Mouse (Mus musculus) brain, embryonic 18.5 days (tissue): Measurements from ENCODE around the gene Arsb.

Experiments
- DNase-seq: peaks from one replicate; pipeline ENCODE4 v3.0.0-alpha.2; 2012; ENCODE audit warnings: low read depth, low spot score

The Arsb gene

DNA sequence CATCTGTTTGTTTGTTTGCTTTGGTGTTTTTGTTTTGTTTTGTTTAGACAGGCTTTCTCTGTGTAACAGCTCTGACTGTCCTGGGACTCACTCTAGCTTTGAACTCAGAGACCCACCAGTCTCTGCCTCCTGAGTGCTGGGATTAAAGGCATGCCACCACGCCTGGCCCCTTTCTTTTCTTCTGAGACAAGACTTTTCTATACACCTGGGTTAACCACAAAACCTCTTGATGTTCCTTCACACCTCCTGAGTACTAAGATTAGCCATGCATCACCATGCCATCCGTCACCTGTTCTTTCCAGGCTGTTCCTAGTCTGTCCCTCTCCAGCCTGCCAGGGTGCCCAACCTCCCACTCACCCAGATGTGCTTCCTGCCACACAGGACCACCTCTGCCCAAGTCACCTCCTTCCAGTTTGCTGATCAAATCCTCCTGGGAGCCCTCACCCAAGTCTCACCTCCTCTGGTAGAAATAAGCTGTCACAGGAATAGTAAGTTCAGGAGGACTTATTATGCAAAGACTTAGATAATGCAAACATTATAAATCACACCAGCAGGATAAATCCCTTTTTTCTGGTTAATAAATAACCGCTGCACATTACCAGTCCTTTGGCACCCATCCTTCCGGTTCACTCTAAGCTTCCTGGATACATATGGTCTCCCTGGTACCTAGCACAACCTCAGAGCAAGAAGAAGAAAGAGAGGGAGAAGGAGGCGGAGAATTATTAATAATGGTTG is 150.6 kb downstream of the Arsb start:
- no peak for DNase-seq

DNA sequence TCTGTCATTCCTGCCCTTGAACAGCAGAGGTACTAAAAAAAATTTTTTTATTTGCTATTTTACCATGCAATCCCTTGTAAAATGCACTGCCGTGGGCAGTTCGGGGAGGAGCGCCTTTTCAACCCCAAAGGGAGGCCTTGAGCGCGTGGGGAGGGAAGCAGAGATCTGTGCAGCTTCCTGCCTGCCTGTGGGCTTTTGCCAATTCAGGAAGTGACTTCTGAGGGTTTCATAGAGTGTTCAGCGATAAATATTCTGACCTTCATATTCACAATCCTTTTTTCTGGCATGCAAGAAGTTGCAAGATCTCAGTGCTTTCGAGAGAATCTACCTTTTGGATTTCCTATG is 151.1 kb downstream of the Arsb start:
- no peak for DNase-seq

DNA sequence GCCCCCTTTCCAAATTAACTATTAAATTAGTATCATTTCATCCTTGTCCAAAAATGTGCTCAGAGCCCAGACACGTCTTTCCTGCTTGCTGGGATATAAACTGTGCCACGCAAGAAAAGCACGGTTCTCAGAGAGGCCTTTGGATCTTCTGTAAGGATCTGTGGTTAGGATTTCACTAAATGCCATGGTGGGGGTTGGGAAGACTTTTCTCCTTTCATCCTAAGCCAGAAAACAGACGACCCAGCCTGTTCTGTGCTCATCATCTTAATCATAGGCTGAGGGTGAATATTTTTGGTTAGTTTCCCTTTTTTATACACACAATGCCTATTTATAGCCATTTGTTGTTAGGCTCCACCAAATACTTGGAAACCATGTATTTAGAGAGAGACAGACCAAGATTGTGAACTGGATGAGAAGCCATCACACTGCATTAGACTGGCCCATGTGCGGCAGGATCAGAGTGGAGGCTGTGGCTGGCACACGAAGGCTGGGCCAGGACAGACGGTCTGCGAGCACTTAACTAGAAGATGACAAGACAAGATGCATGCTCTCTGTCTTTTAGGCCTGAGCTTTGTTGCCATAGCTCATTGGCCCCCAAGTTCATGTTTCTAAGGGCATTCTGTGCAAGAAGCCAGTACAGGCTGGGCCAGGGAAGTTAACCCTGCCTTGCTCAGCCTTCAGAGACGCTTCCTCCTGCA is 153.5 kb downstream of the Arsb start:
- no peak for DNase-seq

DNA sequence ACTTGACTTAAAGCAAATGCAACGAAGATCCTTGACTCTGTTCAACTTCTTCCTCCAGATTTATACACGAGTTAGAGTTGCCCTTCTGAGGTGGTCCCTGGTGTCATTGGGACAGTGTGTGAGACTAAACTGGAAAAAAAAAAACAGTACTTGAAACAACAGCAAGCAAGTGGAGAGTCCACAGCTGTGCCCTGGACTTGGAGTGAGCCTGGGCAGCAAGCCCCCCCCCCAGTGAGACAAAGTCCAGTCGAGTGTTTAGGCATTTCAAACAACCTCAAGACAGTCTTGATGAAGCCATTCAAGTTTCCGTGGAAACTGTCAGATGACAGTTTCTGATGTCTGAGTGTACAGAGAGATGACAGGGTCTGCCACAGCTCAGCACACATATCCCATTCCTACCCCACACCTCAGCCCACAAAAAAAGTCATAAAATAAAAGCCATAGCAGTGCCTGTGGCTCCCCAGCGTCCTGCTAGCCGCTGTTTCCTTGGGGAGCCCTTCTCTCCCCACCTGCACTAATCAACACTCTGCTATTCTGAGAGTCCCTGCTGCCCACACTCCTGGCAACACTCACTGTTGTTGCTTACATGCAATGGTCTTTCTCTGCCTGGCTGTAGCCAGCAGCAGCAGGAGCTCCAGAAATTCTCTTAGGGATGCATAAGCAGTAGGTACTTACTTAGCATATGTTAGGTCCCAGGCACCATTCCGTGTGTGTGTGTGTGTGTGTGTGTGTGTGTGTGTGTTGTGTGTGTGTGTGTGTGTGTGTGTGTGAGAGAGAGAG is 159.3 kb downstream of the Arsb start:
- no peak for DNase-seq

DNA sequence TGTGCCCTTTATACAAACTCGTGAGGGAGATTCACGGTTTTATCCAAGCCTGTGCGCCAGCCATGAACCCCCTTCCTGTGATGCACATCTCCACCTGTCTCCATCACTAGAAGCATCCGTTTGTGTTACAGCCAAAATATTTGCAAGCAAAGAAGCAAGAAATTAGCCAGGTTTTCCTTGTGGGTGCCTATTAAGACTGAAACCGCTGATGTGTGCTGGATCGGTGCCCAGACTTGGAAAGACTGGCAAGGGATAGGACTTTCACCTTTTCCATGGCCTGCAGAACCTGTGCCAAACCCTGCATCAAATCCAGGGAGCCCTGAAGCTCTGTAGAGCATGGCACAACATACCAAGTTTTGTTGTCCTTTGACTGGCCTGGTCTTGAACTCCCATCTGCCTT is 165.0 kb downstream of the Arsb start:
- peak; percentile 12 for DNase-seq

DNA sequence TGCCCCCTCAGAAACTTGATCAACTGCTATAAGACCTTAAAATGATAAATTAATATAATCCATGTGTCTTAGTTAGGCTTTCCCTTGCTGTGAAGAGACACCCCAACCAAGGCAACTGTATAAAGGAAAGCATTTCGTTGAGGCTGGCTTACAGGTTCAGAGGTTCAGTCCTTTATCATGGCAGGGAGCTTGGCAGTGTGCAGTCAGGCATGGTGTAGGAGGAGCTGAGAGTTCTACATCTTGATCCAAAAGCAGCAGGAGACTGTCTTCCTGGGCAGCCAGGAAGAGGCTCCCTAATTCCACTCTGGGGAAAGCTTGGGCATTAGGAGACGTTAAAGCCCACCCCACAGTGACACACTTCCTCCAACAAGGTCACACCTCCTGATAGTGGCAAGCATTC is 166.7 kb downstream of the Arsb start:
- DNase-seq, result no peak

DNA sequence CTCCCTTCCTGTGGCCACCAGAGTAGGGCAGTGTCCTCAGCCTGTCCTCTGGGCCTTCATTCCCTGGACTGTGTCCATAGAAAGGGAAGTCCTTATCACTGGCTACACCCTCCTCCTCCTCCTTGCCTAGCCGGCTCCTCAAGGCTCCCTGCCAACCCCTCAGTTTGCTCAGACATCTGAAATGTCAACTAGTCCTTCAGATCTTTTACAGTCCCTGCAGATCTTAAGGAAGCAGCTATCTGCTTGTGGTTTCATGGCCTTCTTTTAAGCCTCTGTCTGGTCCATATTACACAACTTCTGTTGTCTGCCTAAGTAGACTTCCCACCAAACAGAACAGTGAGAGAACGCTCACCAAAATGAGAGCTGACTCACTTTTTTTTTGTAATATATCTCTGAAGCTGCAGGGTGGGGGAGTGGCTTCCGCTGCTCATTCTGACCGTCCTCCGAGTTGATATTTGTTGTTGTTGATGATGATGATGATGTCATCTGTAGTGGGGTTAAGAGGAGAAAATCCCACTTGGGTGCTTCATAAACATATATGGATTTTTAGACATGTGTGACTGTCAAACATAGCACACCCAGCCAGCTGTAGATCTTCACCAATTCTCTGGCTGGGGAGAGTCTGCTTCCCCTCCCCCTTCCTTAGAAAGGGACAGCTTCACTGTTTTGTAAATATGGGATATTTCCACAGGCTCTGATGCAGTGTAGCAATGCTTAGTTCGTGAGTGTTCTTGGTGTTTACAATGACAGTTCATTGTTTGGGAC is 168.1 kb downstream of the Arsb start:
- DNase-seq, result no peak

DNA sequence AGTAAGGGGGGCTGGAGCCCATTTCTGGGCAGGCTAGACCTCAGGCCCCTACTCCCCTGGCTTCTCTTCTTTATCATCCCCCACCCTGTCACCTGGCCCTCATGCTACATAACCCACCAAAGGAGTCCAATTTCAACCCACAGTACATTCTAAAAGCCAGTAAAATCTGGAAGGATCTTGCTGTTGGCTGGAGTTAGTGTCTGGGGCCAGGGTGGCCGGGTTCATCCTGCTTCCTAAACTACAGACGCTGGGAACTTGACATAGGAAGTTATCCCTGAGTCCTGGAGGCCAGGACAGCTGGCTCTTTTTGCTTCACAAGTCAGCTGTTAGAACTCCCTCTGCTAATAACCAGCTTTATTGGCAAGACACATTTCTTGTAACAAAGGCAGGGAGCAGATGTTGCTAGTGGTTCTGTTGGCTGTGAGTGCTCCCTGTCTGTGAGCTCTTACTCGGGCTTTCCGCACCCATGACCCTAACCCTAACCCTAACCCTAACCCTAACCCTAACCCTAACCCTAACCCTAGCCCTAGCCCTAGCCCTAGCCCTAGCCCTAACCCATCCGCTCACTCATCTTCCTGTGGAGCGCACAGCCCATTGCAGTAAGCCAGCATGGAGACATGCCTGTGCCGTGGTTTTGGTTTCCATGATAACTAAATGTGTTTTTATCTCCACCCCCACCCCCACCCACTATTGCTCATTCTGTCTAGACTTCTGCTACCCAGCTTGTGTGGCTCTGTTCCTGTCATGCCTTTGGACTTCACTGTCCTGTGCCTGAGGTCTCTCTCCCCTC is 169.5 kb downstream of the Arsb start:
- DNase-seq, result no peak

DNA sequence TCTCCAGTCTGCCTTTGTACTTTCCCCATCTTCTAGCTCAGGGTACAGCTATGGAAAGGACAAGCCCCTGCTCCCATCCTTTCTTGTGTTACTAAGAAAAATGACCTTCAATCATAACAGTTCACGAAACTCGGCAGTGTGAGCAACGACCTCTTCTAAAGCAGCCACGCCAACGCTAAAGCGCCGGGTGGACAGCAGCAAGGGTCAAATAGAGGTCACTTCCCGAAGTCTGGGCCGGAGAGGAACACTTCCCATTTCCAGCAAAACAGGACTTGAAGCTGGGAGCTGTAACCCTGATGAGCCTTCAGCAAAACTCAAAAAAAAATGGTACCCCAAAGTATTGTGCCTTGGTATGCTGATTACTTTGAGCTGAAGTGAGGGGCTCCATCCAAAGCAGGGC is 179.6 kb downstream of the Arsb start:
- DNase-seq, result no peak

DNA sequence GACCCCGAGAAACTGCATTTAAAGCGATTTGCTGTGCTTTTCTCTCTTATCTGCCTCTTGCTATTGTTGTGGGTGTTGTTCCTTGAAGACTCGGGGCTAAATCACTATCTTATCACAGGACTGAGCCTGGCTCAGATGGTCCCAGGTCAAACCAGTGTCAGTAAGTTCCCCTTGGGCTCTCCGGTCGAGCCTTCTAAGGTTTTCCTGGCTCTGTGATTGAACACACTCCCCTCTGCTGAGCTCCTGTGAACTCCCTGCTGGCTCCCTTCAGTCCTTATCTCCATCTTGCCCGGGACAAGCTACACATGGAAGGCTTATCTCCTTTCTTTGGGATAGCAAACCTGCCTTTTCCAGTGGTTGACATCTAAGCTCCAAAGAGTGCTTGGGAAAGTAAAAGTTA is 180.1 kb downstream of the Arsb start:
- no peak for DNase-seq

DNA sequence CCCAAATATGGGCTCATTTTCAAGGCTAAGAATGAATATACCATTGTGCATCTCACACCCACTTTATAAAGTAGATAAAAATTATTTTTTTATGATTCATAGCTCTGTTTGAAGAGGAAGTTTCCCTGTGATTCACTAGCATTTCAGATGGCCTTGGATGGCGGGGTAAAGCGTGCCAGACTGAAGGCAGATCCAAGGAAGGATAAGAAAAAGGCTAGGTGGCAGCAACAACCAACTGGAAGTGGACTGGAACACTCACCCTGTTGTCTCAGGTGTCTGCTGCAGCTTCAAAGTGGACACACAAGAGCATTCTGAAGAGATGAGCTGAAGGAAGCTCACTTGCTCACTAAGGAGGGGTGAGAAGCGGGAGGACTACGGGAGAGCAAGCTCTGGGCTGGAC is 181.0 kb downstream of the Arsb start:
- no peak for DNase-seq

DNA sequence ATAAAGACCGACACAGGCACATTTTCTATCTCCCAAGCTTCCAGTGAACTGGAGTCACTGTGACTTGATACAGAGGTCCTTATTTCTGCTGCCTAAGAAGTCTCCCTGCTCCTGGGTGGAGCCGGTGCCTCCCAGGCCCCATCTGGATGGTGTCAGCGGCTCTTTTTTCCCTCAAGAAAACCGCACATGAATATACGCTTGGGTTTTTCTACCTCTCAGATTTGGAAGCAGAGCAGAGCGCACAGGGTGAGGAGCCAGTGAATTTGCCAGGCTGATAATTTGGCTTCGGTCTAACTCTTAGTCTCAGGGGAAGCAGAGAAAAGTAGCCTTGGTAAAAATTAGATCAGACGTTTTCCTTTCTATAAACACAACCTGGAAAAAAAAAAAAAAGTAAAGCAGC is 186.5 kb downstream of the Arsb start:
- DNase-seq, result no peak

DNA sequence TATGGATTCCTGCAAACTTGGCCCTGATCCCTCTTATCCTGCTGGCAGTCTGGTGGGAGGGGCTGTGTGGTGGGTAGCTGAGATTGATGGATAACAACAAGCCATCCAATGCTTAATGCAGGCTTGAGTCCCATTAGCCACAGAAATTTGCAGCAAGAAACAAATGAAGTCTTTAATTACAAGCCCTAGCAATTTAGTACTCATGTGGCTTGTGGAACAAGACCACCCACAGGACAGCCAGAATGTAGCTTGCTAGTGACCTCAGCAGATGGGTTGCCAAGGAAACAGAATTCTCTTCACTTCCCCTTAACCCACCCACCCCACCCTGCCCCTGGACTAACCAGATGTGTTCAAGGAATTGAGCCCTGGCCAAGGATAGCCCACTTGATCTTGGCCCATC is 194.8 kb downstream of the Arsb start:
- peak; percentile 16 for DNase-seq

DNA sequence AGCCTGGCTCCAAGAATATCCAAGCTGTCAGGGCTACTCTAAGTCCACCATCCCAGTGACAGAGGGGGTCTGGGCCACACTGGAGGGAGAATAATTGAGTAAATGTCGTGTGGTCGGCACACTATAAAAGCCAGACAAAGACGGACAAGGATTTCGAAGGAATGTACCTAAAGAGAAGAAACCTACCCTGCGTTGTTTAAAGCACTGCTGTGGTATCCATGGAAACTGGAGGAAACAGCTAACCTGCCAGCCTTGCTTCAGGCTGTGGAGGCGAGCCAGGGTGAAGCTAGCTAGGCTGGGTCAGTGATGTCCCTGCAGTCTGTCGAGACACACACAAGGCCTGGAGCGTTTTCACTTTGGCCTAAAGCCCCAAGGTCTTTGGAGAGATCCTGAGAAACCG is 195.7 kb downstream of the Arsb start:
- DNase-seq, result peak; percentile 30

DNA sequence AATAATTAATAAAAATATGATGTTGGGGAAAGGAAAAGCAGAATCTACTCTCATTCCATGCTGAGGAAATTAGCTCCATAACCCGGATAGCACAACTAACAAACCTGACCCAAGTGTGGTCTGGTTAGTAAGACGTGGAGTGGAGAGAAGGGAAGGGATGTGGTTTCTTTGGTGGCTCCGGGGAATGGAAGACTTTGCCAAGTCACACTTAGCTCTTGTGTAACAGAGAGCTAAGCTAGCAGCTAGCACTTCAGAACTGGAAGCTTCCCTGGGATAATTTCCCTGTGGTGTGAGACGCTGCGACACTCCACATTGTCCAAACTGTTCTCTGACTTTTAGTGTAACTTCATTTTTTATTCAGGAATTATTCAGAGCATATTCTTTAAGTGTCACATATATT is 198.7 kb downstream of the Arsb start:
- no peak for DNase-seq

DNA sequence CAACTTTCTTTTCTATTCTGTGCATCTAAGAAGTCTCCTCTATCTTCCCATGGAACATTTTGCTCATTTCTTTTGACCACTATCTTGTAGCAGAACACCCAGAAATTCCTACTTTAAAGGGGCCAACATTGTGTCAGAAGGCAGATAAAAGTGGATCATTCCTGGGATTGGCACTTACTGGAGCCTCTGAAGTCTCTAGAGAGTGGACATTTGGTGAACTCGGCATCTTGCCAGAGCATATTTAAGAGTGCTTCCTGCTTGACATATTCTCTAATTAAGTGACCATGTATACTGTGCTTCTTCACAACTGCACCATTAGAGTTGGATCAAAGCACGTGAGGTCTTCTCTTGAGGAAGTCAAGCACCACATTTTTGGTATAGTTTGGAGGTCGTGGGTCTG is 201.0 kb downstream of the Arsb start:
- DNase-seq, result no peak

DNA sequence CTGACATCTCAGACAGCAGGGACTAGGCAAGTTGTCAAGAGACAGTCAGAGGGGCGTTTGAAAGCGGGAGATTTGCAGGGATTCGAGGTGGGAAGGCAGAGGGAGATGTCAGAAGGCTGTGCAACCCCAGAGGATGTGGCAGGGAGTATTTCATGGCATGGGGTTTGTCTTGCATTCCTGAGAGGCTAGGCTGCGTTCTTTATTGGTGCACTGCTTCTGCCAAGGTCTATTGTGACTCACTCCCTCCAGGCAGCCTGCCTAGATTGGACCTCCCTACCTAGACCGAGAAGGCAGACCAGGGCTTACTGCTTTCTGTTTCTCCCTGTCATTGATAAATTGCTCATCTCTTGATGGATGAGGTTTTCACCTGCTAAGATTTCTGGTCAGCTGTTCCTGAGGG is 204.2 kb downstream of the Arsb start:
- no peak for DNase-seq

DNA sequence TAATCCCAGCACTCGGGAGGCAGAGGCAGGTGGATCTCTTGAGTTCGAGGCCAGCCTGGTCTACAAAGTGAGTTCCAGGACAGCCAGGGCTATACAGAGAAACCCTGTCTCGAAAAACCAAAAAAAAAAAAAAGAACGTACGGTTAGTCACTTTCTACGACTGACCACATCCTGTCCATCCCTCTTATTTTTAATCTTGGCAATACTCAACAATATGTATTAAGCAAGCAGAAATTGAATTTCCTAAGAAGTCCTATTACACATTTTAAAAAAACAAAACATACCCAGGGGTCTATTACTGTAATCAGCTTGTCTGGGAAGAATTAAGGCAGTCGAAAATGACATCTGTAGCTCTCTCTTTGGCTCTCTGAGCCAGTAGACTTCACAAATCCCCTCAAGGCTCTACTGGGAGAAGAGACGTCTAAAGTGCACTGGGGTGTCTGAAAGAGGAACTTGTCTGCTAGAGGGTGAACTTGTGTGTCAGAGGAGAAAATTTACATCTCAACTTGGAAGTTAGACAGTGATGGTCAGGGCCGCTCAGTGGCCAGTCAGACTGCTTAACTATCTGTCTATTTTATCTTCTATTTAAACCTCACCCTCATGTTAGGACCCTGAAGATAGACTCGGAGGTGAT is 205.6 kb downstream of the Arsb start:
- no peak for DNase-seq

DNA sequence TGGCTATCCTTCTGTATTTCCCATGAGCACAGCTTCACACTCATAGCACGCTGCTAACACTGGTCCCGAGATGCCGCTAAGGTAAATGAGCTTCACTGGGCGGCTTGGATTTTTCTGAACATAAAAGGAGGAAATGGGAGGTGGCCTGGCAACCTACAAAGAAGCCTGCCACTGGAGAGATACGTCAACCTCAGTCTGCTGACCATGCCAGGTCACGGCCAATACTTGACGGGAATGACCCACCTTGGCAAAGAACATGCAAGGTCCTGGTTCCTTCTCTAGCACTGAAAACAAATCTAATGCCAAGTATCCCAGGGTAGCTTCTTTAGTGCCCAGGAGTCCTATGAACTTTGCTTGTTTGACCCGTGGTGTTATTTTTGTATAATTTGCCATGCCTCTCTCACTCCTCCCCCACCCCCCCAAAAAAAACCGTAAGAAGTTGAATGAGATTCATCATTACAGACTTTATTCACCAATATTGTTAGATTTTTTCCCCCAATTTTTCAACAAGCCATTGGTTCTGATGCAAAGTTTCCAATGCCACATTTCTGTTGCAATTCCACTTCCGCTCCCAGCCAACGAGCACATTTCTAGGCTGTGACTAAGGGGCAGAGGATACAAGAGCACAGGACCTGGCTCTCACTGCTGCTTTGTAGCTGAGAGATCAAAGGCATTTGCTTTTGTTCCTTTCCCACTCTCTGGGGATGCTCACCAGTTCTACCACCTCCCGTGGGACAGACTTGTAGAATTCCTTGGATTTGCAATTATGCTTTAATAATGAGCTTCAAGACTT is 207.5 kb downstream of the Arsb start:
- no peak for DNase-seq

DNA sequence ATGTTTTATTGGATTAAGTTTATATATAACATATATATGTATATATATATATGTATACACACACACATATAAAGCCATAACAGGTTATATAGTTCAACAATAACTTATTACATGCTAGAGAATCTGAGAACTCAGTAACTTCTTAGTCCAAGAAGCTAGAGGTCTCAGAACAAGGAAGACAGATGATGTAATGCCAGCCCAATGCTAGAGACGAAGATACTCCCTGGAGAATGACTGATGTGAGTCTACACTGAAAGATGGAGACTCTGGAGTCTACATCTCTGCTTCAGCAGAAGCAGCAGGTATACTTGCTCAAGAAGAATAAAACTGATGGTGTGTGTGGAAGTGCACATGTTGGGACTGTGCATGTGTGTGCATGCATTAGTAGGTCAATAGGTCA is 208.3 kb downstream of the Arsb start:
- DNase-seq, result no peak
